Mouse (Mus musculus): Measurements from ENCODE around the gene Myh15. TPM values are rescaled to one million over a fixed set of nuclear protein-coding genes. Genes with fewer than 3 reads are reported as not detected.
"Not testable (repeated sequence)": the region's sequence is repeated elsewhere in the genome, so short reads cannot be mapped to it uniquely, and the experiment has no call there.

Myh15 gene
- total RNA-seq, 2 experiments from 2014 or later, result 0.75 to 0.86 TPM

DNA sequence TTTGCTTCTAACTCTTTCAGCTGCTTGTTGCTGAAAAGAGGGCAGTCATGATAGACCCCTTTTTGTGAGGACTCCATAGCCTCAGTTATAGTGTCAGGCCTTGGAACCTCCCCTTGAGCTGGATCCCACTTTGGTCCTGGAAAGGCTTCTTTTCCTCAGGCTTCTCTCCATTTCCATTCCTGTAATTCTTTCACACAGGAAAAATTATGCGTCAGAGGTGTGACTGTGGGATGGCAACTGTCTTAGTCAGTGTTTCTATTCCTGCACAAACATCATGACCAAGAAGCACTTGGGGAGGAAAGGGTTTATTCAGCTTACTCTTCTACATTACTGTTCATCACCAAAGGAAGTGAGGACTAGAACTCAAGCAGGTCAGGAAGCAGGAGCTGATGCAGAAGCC lies 186.2 kb downstream of the Myh15 start:
- DNase-seq (ENCODE audit: extremely low spot score in 1 of 2, low spot score in 1 of 2), result not testable (repeated sequence)

Other genes starting within 250 kb of the Myh15 start
- gene Retnlb, start 240.6 kb upstream of the Myh15 start, total RNA-seq (2021), result not detected
- gene Retnla, start 214.9 kb upstream of the Myh15 start, total RNA-seq (2021), result not detected
- not detected for gene Retnlg, start 184.9 kb upstream of the Myh15 start, total RNA-seq (2021)
- gene Dzip3, start 63.3 kb upstream of the Myh15 start, total RNA-seq (2021), result 10 to 100 TPM; 80.1 to 82.7 TPM
- 1 to 10 TPM; 1.6 to 2.5 TPM for gene Cip2a, start 63.3 kb upstream of the Myh15 start, total RNA-seq (2021)

All from layer of hippocampus, postnatal 25 days (tissue).